Mouse (Mus musculus) thymus, postnatal 36 days (tissue): Measurements from ENCODE around the gene Zfp784.
A peak's percentile ranks its signal among the peaks of the same experiment; 100 is the strongest.
"Not testable (repeated sequence)": the region's sequence is repeated elsewhere in the genome, so short reads cannot be mapped to it uniquely, and the experiment has no call there.

Experiments used
- DNase-seq, 2 experiments: peaks; one replicate each; pipeline ENCODE4 v3.0.0; 2022; ENCODE audit warnings: mixed read lengths in 2 of 2

Gene Zfp784

DNA sequence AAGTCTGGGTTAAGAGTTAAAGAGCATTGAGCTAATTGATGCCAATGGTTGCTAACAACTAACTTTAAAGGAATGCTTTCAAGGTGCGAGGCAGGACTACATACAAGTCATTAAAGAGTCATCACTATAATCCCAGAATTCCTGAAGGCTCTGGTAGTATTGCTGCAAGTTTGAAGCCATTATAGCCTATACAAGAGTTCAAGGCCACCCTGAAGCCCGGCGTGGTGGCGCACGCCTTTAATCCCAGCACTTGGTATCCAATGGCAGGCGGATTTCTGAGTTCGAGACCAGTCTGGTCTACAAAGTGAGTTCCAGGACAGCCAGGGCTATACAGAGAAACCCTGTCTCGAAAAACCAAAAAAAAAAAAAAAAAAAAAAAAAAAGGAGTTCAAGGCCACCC is 18.7 kb downstream of the Zfp784 start:
- DNase-seq: peak in 1 of 2 experiments; percentile 39

- DNase-seq: no peak
Measured at GRCm38 (mm10) chr7:5017931-5018330, 20.3 kb downstream of the Zfp784 start.

GRCm38 (mm10) chr7:5017352-5017751 is 20.9 kb downstream of the Zfp784 start:
- peak; percentile 31 to 53 for DNase-seq

- DNase-seq: no peak
Measured at GRCm38 (mm10) chr7:5016920-5017319, 21.3 kb downstream of the Zfp784 start.

GRCm38 (mm10) chr7:5016057-5016456 is 22.2 kb downstream of the Zfp784 start:
- DNase-seq: no peak

DNA sequence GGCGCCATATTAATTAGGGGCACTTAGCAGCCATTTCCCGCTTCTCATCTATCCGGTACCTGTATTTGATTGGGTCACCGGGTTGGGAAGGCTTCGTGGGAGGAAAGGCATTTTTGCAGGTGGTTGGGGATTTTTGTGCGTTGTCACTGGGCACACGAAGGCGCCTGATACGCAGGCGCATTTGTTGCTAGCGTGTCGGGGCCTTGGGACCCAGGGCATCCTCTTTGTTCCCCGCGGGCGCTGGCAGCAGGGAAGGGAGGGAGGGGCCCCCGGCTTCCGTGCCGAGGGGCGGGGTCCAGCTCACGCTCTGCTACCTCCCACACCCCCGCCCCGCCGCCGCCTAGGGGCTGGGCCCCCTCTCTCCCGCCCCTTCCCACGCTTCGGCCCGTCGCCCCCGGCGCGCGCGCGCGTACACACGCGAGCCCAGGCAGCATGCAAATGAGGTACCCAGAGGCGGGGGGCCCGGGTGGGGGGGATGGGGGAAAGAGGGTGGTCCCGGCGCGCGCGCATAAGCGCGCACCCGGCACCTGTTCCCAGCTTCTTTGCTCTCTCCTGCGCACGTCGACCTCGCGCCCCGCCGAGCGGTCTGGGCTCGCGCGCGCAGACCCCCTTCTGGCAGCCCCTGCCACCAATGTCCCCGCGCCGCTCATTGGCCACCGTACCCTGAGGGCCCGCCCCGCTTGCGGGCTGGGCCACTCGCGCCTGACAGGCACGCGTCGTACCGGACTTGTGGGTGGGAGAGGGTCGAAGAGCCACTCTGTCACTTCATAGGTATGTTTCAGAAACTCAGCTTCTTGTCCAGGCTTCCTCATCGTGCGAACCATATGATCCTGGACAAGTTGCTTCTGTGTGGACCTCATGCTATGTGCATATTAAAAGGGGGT is 22.9 kb downstream of the Zfp784 start, which contains the start of gene Gm44973:
Gene Gm44973 (plus strand): TSS at position 379 of the 884 bp plus-strand sequence.
- DNase-seq: peak; percentile 96 to 97

GRCm38 (mm10) chr7:5014251-5015117 is 23.8 kb downstream of the Zfp784 start, which contains the start of the genes Zfp524 and Fiz1:
TSS of gene Zfp524 (plus strand) at chr7:5014415.
TSS of gene Fiz1 (minus strand) at chr7:5014697.
- DNase-seq: peak; percentile 96 to 97

- peak in 1 of 2 experiments; percentile 20 for DNase-seq
Measured at GRCm38 (mm10) chr7:5012681-5013513, 25.3 kb downstream of the Zfp784 start.

- no peak for DNase-seq
Measured at GRCm38 (mm10) chr7:5008229-5008628, 30.0 kb downstream of the Zfp784 start.

DNA sequence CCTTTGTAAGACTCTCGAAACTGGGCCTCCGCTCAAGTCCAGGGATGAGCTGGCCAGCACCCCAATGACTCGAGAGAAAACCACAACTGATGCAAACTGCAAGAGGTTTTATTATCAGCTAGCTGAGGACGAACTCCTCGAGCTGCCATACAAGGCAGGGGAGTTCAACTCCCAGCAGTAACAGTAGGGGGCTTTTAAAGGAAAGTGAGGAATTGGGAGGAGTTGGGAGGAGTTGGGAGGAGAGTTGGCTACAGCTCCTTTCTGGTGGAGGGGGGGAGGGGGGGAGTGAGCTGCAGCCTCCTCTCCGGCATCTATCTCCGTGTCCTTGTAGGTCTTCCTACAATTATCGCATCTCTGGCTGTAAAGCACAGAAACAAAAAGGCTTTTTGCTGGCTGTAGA is 35.4 kb downstream of the Zfp784 start:
- DNase-seq: not testable (repeated sequence)

DNA sequence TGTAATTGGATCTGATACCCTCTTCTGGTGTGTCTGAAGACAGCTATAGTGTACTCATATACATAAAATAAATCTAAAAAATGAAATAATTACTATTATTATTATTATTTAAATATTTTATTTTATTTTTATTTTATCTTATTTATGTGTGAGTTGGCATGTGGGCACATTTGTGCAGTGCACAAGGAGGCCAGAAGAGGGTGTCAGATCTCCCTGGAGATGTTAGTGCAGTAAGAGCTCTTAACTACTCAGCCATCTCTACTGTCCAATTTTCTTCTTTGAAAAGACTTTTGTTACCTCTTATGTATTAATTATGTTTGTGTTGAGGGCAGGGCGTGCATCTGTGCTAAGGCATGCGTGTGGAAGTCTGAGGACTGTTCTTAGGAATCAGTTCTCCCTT is 38.4 kb downstream of the Zfp784 start:
- peak; percentile 40 to 44 for DNase-seq

- DNase-seq: no peak
Measured at GRCm38 (mm10) chr7:4996934-4997333, 41.3 kb downstream of the Zfp784 start.

DNA sequence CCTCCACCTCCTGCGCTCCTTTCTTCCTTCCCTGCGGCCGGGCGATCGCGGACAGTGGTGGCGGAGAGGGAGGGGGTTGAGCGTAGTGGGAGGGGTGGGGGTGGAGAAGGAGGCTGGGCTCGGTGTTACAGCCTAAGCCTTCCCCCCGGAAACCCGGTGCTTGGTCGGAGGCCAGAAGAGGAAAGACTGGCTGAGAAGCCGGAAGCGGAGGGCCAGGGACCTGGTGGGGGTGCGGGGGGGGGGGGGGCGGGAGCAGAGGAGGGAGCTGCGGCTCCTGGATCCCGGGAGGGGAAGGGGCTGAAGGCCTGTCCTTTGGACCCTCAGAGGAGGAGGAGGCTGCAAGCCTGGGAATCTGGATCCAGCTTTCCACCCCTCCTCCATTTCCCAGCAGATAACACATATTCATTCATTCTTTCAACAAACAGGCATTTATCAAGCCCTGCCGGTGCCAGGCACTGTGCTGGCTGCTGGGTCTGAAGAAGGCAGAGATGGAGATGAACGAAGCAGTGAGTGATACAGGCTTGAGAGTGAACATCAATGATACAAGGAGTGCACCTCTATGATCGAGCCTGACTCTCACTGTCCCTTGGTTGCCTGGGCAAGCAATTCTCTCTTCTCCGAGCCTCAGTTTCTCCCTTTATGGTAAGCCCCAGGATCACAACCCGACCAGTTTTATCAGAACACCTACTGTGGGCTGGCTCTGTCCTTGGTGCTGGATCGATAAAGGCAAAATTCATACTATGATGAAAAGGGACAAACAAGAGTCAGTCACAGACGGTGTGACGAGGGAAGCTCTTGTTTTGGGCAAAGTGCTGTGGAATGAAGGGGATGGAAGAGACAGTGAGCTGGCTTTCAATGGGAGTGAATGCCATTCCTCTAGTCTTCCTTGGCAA is 42.0 kb downstream of the Zfp784 start, which contains the start of gene Zfp579:
Gene Zfp579 (minus strand): TSS at position 156 of the 893 bp plus-strand sequence.
- DNase-seq: peak; percentile 88

- DNase-seq: no peak
Measured at GRCm38 (mm10) chr7:4995268-4996002, 42.8 kb downstream of the Zfp784 start.

DNA sequence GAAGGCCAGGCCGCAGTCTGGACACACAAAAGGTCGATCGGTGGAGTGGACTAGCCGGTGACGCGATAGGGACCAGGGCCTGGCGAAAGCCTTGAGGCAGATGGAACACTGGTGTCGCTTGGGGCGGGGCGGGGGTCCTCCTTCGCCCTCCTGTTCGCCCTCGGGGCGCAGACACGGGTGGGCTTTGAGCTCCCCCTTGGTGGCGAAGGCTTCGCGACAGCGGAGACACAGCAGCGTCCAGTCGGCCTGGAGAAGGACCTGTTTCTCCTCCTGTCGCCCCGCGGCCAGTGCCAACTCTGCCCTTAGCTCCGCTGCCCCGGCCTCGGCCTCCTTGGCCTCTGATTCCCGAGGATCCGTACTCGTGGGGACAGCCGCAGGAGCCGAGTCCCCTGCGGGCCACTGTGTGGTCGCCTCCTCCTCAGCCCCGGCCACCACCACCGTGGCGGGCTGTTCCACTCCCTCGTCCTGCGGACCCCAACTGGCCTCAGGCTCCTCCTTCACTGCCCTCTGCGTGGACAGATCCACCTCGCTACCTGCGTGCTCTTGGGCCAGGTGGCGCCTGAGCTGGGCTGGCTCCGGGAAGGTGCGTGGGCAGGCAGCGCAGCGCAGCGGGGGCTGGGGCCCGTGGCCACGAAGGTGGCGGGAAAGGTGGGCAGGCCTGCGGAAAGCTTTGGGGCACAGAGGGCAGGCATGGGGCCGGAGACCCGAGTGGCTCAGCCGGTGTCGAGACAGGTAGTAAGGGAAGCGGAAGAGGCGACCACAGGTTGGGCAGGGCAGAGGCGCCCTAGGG is 44.1 kb downstream of the Zfp784 start:
- DNase-seq: peak in 1 of 2 experiments; percentile 26

GRCm38 (mm10) chr7:4993347-4993998 is 44.8 kb downstream of the Zfp784 start:
- peak in 1 of 2 experiments; percentile 16 for DNase-seq

GRCm38 (mm10) chr7:4988250-4988649 is 50.0 kb downstream of the Zfp784 start:
- no peak for DNase-seq
